Mouse (Mus musculus): Measurements from ENCODE around the gene Stk4.

Gene Stk4

GRCm38 (mm10) chr2:164077875-164078274 lies 7.8 kb downstream of the Stk4 start:
- in situ Hi-C loops (cut with MboI; ENCODE audit: unreplicated experiment in 2 of 2) = no loop called here

- in situ Hi-C loops (cut with MboI; ENCODE audit: unreplicated experiment in 2 of 2) = no loop called here
These were observed 9.4 kb downstream of the Stk4 start for GRCm38 (mm10) chr2:164079488-164079887.

GRCm38 (mm10) chr2:164081577-164081976 lies 11.5 kb downstream of the Stk4 start:
- in situ Hi-C loops (cut with MboI; ENCODE audit: unreplicated experiment in 2 of 2) = loop anchor here in 1 of 2 experiments (5.0 kb wide), 1 partner anchor 439 kb away; no protein-coding TSS in a partner anchor

DNA sequence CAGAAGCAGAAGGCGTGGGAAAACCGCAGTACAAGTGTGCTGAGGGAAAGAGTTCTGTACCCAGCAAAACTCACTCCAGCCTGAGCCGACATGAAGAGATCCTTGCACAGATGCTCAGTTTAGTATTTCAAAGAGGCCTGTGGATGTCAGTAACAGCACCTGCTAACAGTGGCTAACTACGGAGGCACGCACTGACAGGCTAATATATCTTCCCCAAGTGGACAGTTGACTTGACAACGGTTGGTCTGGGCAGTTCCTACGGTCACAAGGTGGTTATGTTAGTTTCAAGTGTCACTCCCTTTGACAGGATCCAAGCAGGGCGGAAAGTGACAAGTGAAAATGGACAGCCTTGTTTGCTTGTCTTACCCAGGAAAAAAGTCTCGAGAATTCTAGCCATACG lies 12.1 kb downstream of the Stk4 start:
- in situ Hi-C loops (cut with MboI; ENCODE audit: unreplicated experiment in 2 of 2) = loop anchor here in 1 of 2 experiments (5.0 kb wide), 1 partner anchor 440 kb away; no protein-coding TSS in a partner anchor

GRCm38 (mm10) chr2:164083609-164084341 lies 13.7 kb downstream of the Stk4 start:
- in situ Hi-C loops (cut with MboI; ENCODE audit: unreplicated experiment in 2 of 2) = loop anchor here in 1 of 2 experiments (5.0 kb wide), 1 partner anchor 441 kb away; no protein-coding TSS in a partner anchor

- in situ Hi-C loops (cut with MboI; ENCODE audit: unreplicated experiment in 2 of 2) = loop anchor here in 1 of 2 experiments (5.0 kb wide), 1 partner anchor 442 kb away; no protein-coding TSS in a partner anchor
These were observed 14.2 kb downstream of the Stk4 start for GRCm38 (mm10) chr2:164084342-164084700.

GRCm38 (mm10) chr2:164087416-164088017 lies 17.4 kb downstream of the Stk4 start:
- in situ Hi-C loops (cut with MboI; ENCODE audit: unreplicated experiment in 2 of 2) = no loop called here

DNA sequence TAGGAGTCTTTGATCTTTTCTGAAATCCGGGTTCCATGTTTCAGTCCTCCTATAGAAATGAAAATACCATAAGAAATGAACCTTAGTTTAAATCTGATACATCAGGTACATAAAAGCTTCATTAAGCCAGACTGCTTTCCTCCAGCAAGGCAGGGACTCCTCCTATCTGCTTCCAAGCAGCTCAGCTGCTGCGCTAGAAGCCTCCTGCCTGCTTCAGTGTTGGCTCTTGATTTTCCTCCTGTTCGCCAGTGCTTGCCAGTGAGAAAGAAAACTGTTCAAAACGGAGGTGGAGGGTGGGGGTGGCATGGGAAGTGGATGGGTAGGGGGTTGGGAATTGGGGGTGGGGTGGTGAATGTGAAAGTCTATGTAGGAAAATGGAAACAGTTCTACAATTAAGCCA lies 19.4 kb downstream of the Stk4 start:
- in situ Hi-C loops (cut with MboI; ENCODE audit: unreplicated experiment in 2 of 2) = no loop called here

DNA sequence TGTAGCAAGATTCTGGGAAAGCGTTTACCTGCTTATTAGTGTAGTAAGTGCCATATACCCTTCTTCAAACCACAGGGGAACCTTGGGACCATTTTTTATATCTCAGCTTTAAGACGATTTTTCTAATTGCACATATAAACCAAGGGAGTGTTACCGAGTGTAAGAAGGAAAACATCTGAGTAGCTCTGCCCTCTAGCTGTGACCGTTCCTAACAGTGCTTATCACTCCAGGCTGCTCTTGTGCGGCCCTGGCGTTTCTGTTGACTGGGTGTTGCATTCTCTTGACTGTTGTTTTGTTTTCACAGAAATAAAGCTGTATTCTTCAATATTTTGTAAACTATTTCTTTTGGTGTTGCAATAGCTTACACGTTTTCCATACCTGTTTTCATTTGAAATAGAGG lies 24.0 kb downstream of the Stk4 start:
- in situ Hi-C loops (cut with MboI; ENCODE audit: unreplicated experiment in 2 of 2) = no loop called here

DNA sequence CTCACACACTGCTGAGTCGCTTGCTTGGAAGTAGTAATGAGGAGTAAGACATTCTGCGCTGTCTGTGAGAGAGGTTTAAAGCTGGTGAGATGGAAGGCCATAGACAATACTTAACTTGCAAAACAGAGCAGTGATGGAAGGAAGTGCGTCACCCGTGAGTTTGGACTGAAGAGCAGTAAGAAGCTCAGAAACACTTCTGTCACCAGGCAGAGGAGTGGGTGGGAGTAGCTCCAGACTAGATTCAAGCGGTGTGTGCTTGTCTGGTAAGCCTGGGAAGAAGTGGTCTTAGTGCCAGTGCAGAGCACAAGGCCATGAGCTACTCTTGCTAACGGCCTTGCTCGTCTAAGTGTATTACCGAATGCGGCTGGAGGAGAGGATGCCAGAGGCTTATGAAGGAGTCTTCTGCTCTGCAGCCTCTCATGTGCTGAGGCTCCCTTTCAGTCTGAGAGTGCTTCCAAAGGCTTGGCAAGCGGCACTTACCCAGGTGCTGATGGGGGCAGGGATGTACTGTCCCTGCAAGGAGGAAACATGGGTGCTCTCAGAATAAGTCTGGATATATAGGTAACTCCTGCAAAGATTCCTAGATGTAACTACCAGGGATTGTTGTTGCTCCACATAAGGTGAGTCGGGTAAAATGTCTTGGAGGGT lies 28.6 kb downstream of the Stk4 start:
- in situ Hi-C loops (cut with MboI; ENCODE audit: unreplicated experiment in 2 of 2) = no loop called here

GRCm38 (mm10) chr2:164101936-164102335 lies 31.8 kb downstream of the Stk4 start:
- in situ Hi-C loops (cut with MboI; ENCODE audit: unreplicated experiment in 2 of 2) = loop anchor here (5.0 kb wide), 2 partner anchors 35 to 245 kb away; no protein-coding TSS in a partner anchor

GRCm38 (mm10) chr2:164102366-164102765 lies 32.2 kb downstream of the Stk4 start:
- in situ Hi-C loops (cut with MboI; ENCODE audit: unreplicated experiment in 2 of 2) = loop anchor here (5.0 kb wide), 2 partner anchors 35 to 245 kb away; no protein-coding TSS in a partner anchor

DNA sequence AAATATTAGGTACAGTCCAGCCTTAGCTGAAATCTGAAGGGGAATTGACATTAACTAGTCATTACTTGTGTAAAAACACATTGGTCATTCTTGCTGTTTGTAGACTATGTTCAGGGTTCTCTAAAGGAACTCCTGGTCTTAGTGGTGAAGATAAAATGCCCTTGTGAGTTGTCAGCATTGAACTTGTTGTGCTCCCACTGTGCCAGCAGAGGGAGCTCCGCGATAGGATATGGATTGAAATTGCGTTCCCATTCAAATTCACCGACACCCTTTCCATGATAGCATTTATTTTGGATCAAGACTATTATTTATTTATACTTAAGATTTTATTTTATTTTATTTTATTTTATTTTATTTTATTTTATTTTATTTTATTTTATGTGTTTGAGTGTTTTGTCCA lies 33.4 kb downstream of the Stk4 start:
- in situ Hi-C loops (cut with MboI; ENCODE audit: unreplicated experiment in 2 of 2) = loop anchor here (5.0 kb wide), 2 partner anchors 36 to 244 kb away; no protein-coding TSS in a partner anchor

- in situ Hi-C loops (cut with MboI; ENCODE audit: unreplicated experiment in 2 of 2) = no loop called here
These were observed 36.3 kb downstream of the Stk4 start for GRCm38 (mm10) chr2:164106287-164107035.

GRCm38 (mm10) chr2:164107125-164107874 lies 37.2 kb downstream of the Stk4 start:
- in situ Hi-C loops (cut with MboI; ENCODE audit: unreplicated experiment in 2 of 2) = no loop called here

DNA sequence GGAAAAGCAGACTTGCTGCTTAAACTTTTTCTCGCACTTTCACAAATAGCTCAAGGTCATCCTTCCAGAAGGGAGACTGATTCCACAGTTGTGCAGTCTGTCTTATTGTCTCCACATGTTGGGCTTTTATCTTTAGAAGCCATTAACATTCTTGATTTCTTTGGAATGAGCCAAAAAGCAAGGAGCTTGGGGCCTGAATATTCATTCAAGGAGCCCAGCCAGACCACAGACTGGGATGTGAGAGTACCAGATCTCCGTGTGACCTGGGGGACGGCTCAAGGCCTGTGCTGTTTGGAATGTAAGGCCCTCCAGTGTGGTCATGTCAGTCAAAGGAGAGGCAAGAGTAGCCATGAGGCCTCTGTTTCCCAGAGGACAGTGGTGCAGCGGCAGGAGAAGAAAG lies 38.4 kb downstream of the Stk4 start:
- in situ Hi-C loops (cut with MboI; ENCODE audit: unreplicated experiment in 2 of 2) = no loop called here

DNA sequence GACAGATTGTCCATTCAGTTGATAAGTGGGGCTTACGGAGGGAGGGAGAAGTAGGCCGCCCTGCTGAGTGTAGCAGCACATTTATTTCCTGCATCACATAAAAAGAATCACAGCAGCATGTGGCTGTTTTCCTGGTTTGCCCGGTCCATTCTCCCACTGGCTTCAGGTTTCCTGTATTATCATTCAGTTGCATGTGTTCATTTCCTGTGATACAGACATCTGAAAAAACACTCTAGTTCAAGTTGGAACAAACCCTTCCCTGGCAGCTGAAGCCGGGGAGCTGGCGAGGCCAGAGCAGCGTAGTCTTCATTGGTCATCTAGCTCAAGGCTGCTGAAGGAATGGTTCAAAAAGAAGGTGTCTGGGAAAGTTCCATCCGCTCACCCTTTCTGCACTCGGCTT lies 41.4 kb downstream of the Stk4 start:
- in situ Hi-C loops (cut with MboI; ENCODE audit: unreplicated experiment in 2 of 2) = no loop called here

GRCm38 (mm10) chr2:164114051-164114450 lies 43.9 kb downstream of the Stk4 start:
- in situ Hi-C loops (cut with MboI; ENCODE audit: unreplicated experiment in 2 of 2) = no loop called here

- in situ Hi-C loops (cut with MboI; ENCODE audit: unreplicated experiment in 2 of 2) = no loop called here
These were observed 45.4 kb downstream of the Stk4 start for GRCm38 (mm10) chr2:164115531-164115930.

DNA sequence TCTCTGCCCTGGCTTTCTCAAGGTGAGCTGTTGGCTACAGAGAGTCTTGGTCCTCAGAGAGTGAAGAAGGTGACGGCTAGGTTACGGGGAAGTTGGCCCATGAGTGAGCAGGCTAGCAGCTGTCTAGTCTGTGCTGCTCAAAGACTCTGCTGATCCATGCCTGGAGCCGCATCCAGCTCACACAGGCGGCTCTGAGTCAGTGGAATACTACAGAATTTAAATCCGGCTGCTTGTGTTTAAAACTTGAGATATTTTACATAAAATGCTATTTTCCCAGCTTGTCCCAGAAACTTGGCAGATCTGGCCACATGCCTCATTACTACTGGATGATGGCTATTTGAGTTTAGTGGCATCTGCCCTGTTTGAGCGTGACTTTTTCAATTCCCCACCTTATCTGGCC lies 49.4 kb downstream of the Stk4 start:
- in situ Hi-C loops (cut with MboI; ENCODE audit: unreplicated experiment in 2 of 2) = no loop called here
